In the genomic region with DNA sequence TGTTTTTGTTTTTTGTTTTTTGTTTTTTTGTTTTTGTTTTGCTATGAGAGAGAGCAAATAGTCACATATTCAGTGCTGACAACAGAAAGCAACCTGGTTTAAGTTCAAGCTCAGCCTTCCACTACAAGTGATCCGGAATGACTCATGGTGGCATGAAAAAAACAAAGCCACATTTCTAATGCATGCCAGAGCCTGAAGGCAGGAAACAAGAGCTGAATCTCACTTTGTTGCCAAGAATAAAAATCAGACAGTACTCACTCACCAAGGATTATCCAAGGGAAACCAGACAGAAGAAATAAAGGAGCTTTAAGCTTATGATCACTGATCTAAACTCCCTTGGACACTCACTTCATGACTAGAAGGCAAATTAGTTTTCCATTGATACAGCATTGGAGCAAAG, we compare ENCODE assay signal across 30 mouse cellular contexts.
DNase-seq lines count a peak whose midpoint lies in the region; ATAC-seq and TF ChIP-seq lines count a peak whose summit lies in the region.
"Had no signal": no experiment of that assay in that cellular context is flagged by ENCODE, and none has a peak within 500 bp of the region (broad histone marks: within the 10 kb centered on the region; RNA-seq: fewer than 3 reads in every experiment).

No protein-coding gene starts in this region.

- H3K9me3 ChIP-seq in heart, embryonic 10.5 days: no peaks in the 10 kb centered on the region
- H3K9me3 ChIP-seq in midbrain, embryonic 16.5 days (replicated peaks; ENCODE audit: control insufficient read depth, low read length, poor library complexity, severe bottlenecking): no peaks in the 10 kb centered on the region
- H3K9me3 ChIP-seq: embryonic facial prominence, embryonic 13.5 days; forebrain, embryonic 10.5 days; hindbrain, embryonic 15.5 days; intestine, embryonic 15.5 days; limb, embryonic 10.5 days; liver, embryonic 15.5 days; lung, embryonic 15.5 days; neural tube, embryonic 13.5 days had no signal

- DNase-seq in heart, embryonic 10.5 days (ENCODE audit: low spot score): peak; percentile 3
- no peak for DNase-seq in heart, adult 18-20 months
- peak; percentile 87 for DNase-seq in Muller cell, postnatal 12 days (ENCODE audit: inconsistent ontology term)
- peak; percentile 36 for DNase-seq in brain, embryonic 14.5 days (ENCODE audit: low read depth)
- DNase-seq in frontal cortex, postnatal 14 days (ENCODE audit: low spot score in 2 of 2): no peak
- DNase-seq: adrenal gland, postnatal 25 days; cerebellum, adult 11-12 months; cerebellum, postnatal 25 days; gastrocnemius, postnatal 25 days; kidney, adult 8-10 months; kidney, postnatal 10 days; liver; lung, postnatal 4 days; right cerebral cortex, adult 18-20 months; right cerebral cortex, postnatal 4 days; thymus, adult 18-20 months; thymus, postnatal 4 days had no signal

- 85% methylated on average over 1 of the region's 1 CpGs for WGBS in heart, embryonic 10.5 days
- WGBS in midbrain, embryonic 16.5 days: 41% methylated on average over 1 of the region's 1 CpGs

- no peak for TF ChIP-seq POLR2A in brain, embryonic 14.5 days (IDR thresholded peaks at IDR 0.05; ENCODE audit: borderline replicate concordance, extremely low read depth, insufficient read depth, insufficient read length, poor library complexity, severe bottlenecking)

- no peaks in the 10 kb centered on the region for H3K27me3 ChIP-seq in heart, embryonic 10.5 days (ENCODE audit: insufficient read depth, poor library complexity, severe bottlenecking)
- no peaks in the 10 kb centered on the region for H3K27me3 ChIP-seq in midbrain, embryonic 16.5 days (ENCODE audit: control insufficient read depth, insufficient read depth, low read depth, low read length)
- H3K27me3 ChIP-seq: embryonic facial prominence, embryonic 13.5 days; hindbrain, embryonic 15.5 days; intestine, embryonic 15.5 days; liver, embryonic 15.5 days; lung, embryonic 15.5 days; neural tube, embryonic 13.5 days had no signal

- no peak for TF ChIP-seq CTCF in brain, embryonic 14.5 days (IDR thresholded peaks at IDR 0.05; ENCODE audit: borderline replicate concordance, extremely low read depth, insufficient read depth, insufficient read length)

- no peak overlapping the region for H3K4me3 ChIP-seq in heart, embryonic 10.5 days
- H3K4me3 ChIP-seq in midbrain, embryonic 16.5 days (ENCODE audit: low read depth, low read length): no peak overlapping the region
- H3K4me3 ChIP-seq: embryonic facial prominence, embryonic 13.5 days; forebrain, embryonic 10.5 days; hindbrain, embryonic 15.5 days; intestine, embryonic 15.5 days; layer of hippocampus, adult 2 months; limb, embryonic 10.5 days; liver, embryonic 15.5 days; lung, embryonic 15.5 days; neural tube, embryonic 13.5 days had no signal

- peaks cover 5% of the 10 kb centered on the region; the same call in 1 of the 2 replicates for H3K4me1 ChIP-seq in heart, embryonic 10.5 days
- no peaks in the 10 kb centered on the region for H3K4me1 ChIP-seq in midbrain, embryonic 16.5 days (ENCODE audit: control insufficient read depth, insufficient read depth, low read length)
- H3K4me1 ChIP-seq: embryonic facial prominence, embryonic 13.5 days; forebrain, embryonic 10.5 days; hindbrain, embryonic 15.5 days; intestine, embryonic 15.5 days; limb, embryonic 10.5 days; liver, embryonic 15.5 days; lung, embryonic 15.5 days; neural tube, embryonic 13.5 days had no signal

- H3K9ac ChIP-seq in midbrain, embryonic 16.5 days (ENCODE audit: low read depth, low read length): no peak overlapping the region
- H3K9ac ChIP-seq: embryonic facial prominence, embryonic 13.5 days; hindbrain, embryonic 15.5 days; intestine, embryonic 15.5 days; liver, embryonic 15.5 days; lung, embryonic 15.5 days; neural tube, embryonic 13.5 days had no signal

- no peak overlapping the region for H3K4me2 ChIP-seq in midbrain, embryonic 16.5 days (ENCODE audit: low read length)
- H3K4me2 ChIP-seq: embryonic facial prominence, embryonic 13.5 days; heart, embryonic 11.5 days; hindbrain, embryonic 15.5 days; intestine, embryonic 15.5 days; liver, embryonic 15.5 days; lung, embryonic 15.5 days; neural tube, embryonic 13.5 days had no signal

- 0 out of 2 replicates have a peak, but pooled peaks have one; percentile 11 for ATAC-seq in midbrain, embryonic 16.5 days
- ATAC-seq in CD4-positive, CD25-positive, alpha-beta regulatory T cell, adult 4 months: no peak
- ATAC-seq: forebrain, embryonic 16.5 days; intestine, embryonic 15.5 days had no signal

- no peaks in the 10 kb centered on the region for H3K36me3 ChIP-seq in heart, embryonic 10.5 days
- H3K36me3 ChIP-seq in midbrain, embryonic 16.5 days (ENCODE audit: control insufficient read depth, insufficient read depth, low read length): no peaks in the 10 kb centered on the region
- H3K36me3 ChIP-seq: embryonic facial prominence, embryonic 13.5 days; forebrain, embryonic 10.5 days; hindbrain, embryonic 15.5 days; intestine, embryonic 15.5 days; limb, embryonic 10.5 days; liver, embryonic 15.5 days; lung, embryonic 15.5 days; neural tube, embryonic 13.5 days had no signal

- no peak overlapping the region for H3K27ac ChIP-seq in heart, embryonic 10.5 days
- H3K27ac ChIP-seq in midbrain, embryonic 16.5 days (ENCODE audit: low read length): no peak overlapping the region
- H3K27ac ChIP-seq: embryonic facial prominence, embryonic 13.5 days; forebrain, embryonic 10.5 days; hindbrain, embryonic 15.5 days; intestine, embryonic 15.5 days; layer of hippocampus, adult 2 months; limb, embryonic 10.5 days; liver, embryonic 15.5 days; lung, embryonic 15.5 days; neural tube, embryonic 13.5 days had no signal

Comparison
In these comparisons a context has a peak if more than half of its experiments do, and no peak if none do; other contexts are left out.
1. DNase-seq: peak in heart, embryonic 10.5 days (single experiment), Muller cell, postnatal 12 days (single experiment) and brain, embryonic 14.5 days (single experiment); none in heart, adult 18-20 months (0 of 2) and frontal cortex, postnatal 14 days (0 of 2).